Mouse (Mus musculus): ENCODE results near the gene Cend1.
"Not testable (repeated sequence)": the region's sequence is repeated elsewhere in the genome, so short reads cannot be mapped to it uniquely, and the experiment has no call there.

Cend1 gene

GRCm38 (mm10) chr7:141430585-141431240 lies 1.4 kb upstream of the Cend1 start:
- no peak for DNase-seq (ENCODE audit: low read depth, low spot score)

- no peak for DNase-seq (ENCODE audit: low read depth, low spot score)
These were observed 721 bp upstream of the Cend1 start for GRCm38 (mm10) chr7:141429840-141430584.

GRCm38 (mm10) chr7:141428701-141429100 lies 590 bp downstream of the Cend1 start:
- no peak for DNase-seq (ENCODE audit: low read depth, low spot score)

- no peak for DNase-seq (ENCODE audit: low read depth, low spot score)
These were observed 2.2 kb downstream of the Cend1 start for GRCm38 (mm10) chr7:141426948-141427730.

GRCm38 (mm10) chr7:141423811-141424210 lies 5.5 kb downstream of the Cend1 start:
- DNase-seq (ENCODE audit: low read depth, low spot score): no peak

GRCm38 (mm10) chr7:141420030-141420702 lies 9.1 kb downstream of the Cend1 start:
- no peak for DNase-seq (ENCODE audit: low read depth, low spot score)

GRCm38 (mm10) chr7:141418970-141419369 lies 10.3 kb downstream of the Cend1 start:
- DNase-seq (ENCODE audit: low read depth, low spot score): no peak

GRCm38 (mm10) chr7:141417731-141418681 lies 11.3 kb downstream of the Cend1 start:
- no peak for DNase-seq (ENCODE audit: low read depth, low spot score)

- DNase-seq (ENCODE audit: low read depth, low spot score): no peak
These were observed 13.0 kb downstream of the Cend1 start for GRCm38 (mm10) chr7:141416144-141416841.

GRCm38 (mm10) chr7:141413809-141414584 lies 15.3 kb downstream of the Cend1 start, which contains the start of gene Gatd1:
Gatd1 (minus strand) TSS chr7:141414136.
- peak; percentile 98 for DNase-seq (ENCODE audit: low read depth, low spot score)

- no peak for DNase-seq (ENCODE audit: low read depth, low spot score)
These were observed 16.0 kb downstream of the Cend1 start for GRCm38 (mm10) chr7:141413331-141413730.

- no peak for DNase-seq (ENCODE audit: low read depth, low spot score)
These were observed 17.6 kb downstream of the Cend1 start for GRCm38 (mm10) chr7:141411667-141412066.

- DNase-seq (ENCODE audit: low read depth, low spot score): no peak
These were observed 18.7 kb downstream of the Cend1 start for GRCm38 (mm10) chr7:141410631-141411030.

- peak; percentile 73 for DNase-seq (ENCODE audit: low read depth, low spot score)
These were observed 20.5 kb downstream of the Cend1 start for GRCm38 (mm10) chr7:141408833-141409232.

GRCm38 (mm10) chr7:141407670-141408069 lies 21.6 kb downstream of the Cend1 start:
- not testable (repeated sequence) for DNase-seq (ENCODE audit: low read depth, low spot score)

GRCm38 (mm10) chr7:141405466-141405865 lies 23.8 kb downstream of the Cend1 start:
- DNase-seq (ENCODE audit: low read depth, low spot score): no peak

GRCm38 (mm10) chr7:141403305-141403704 lies 26.0 kb downstream of the Cend1 start:
- peak; percentile 58 for DNase-seq (ENCODE audit: low read depth, low spot score)

- no peak for DNase-seq (ENCODE audit: low read depth, low spot score)
These were observed 33.9 kb downstream of the Cend1 start for GRCm38 (mm10) chr7:141395348-141395747.

- DNase-seq (ENCODE audit: low read depth, low spot score): peak; percentile 74
These were observed 34.5 kb downstream of the Cend1 start for GRCm38 (mm10) chr7:141394771-141395170.

Measured in CD4-positive helper T cell, adult 2 months (primary cell).